Mouse (Mus musculus) midbrain, postnatal 0 days (tissue): ENCODE measurements around the gene Dock8. TPM values are rescaled to one million over a fixed set of nuclear protein-coding genes. Genes with fewer than 3 reads are reported as not detected.

Experiments
- ATAC-seq: fragments of 200-750 bp; cut with Nextera tagmentation; 2 replicates; pipeline ENCODE4 v1.8.0; 2017; ENCODE audit warnings: moderate number of reproducible peaks, mild to moderate bottlenecking, moderate TSS enrichment, moderate library complexity; ENCODE audit not compliant: low FRiP score
- DNase-seq: peaks from one replicate; pipeline ENCODE4 v3.0.0-alpha.2; 2015; ENCODE audit warnings: low spot score
- H3K27ac ChIP-seq: fragments of 300-500 bp; sonication (generic); 2 replicates; pipeline ENCODE4 v1.5.1; 2014; ENCODE audit warnings: low read depth, mild to moderate bottlenecking, low read length, mixed read lengths
- H3K27me3 ChIP-seq: fragments of 300-500 bp; sonication (generic); 2 replicates; pipeline ENCODE4 v1.6.1; 2014; ENCODE audit warnings: low read length, control low read depth, mixed read lengths; ENCODE audit not compliant: insufficient read depth
- H3K36me3 ChIP-seq: fragments of 300-500 bp; sonication (generic); 2 replicates; pipeline ENCODE4 v1.6.1; 2014; ENCODE audit warnings: low read length, control low read depth, mixed read lengths; ENCODE audit not compliant: insufficient read depth
- H3K4me1 ChIP-seq: fragments of 300-500 bp; sonication (generic); 2 replicates; pipeline ENCODE4 v1.6.1; 2014; ENCODE audit warnings: mild to moderate bottlenecking, control low read depth, antibody characterized with exemption, low read length, mixed read lengths; ENCODE audit not compliant: insufficient read depth
- H3K4me2 ChIP-seq: fragments of 300-500 bp; sonication (generic); 2 replicates; pipeline ENCODE4 v1.6.1; 2014; ENCODE audit warnings: low read depth, mild to moderate bottlenecking, low read length, mixed read lengths; ENCODE audit not compliant: poor library complexity, severe bottlenecking
- H3K4me3 ChIP-seq: fragments of 300-500 bp; sonication (generic); 2 replicates; pipeline ENCODE4 v1.5.1; 2014; ENCODE audit warnings: low read depth, mild to moderate bottlenecking, low read length, moderate library complexity
- H3K9ac ChIP-seq: fragments of 300-500 bp; sonication (generic); replicated peaks from 2 replicates; pipeline ENCODE4 v1.6.1; 2014; ENCODE audit warnings: mild to moderate bottlenecking, low read length, moderate library complexity, mixed read lengths; ENCODE audit not compliant: poor library complexity, severe bottlenecking
- H3K9me3 ChIP-seq: fragments of 300-500 bp; sonication (generic); 2 replicates; pipeline ENCODE4 v1.6.1; 2016; ENCODE audit warnings: low read length, control low read depth
- CTCF ChIP-seq: IDR thresholded peaks from 2 replicates; pipeline ENCODE4 v1.5.1; 2016; ENCODE audit warnings: antibody characterized with exemption, mild to moderate bottlenecking
- WGBS: fragments of 180-500 bp; shearing (Covaris S2); extraction: QIAGEN DNeasy Blood & Tissue Kit; methylation state at CpG from one replicate; pipeline ENCODE4 v1.1.7; 2014; 5-methylcytosine and 5-hydroxymethylcytosine counted together
- polyA plus RNA-seq: library from polyadenylated mRNA; unstranded; fragments of >200 nt; fragmentation: Nextera tagmentation; extraction: Ambion mirVana; gene quantifications from 2 replicates; pipeline ENCODE4 v1.2.1, GENCODE M21; 2015
- total RNA-seq: library from RNA; depleted of rRNA; stranded (reverse); fragments of >200 nt; gene quantifications from 2 replicates; pipeline ENCODE4 v1.2.3, GENCODE M21; 2014

Dock8 gene
- total and polyA plus RNA-seq, 2 experiments from 2014 or later, result 0.44 to 0.77 TPM

DNA sequence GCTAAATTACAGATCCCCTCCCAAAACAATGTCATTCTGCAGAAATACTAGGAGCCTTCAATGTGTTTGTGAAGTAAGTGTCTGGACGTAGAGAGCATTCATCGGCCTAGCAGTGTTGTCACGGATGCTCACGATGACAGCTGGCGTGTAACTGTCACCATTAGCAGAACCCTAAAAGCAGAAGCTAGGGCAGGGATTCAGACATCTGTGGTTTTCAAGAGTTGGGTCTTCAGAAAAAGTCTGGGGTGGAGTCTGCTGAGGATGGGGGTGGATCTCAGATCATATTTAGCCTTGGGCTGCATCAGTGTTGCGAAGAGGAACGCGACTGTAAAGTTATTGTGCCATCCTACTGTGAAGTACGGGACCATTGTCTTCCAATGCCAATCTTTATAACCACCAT, 73.2 kb downstream of the Dock8 start:
- DNase-seq, result no peak
- Histone ChIP-seq H3K36me3 (no peaks in the 10 kb centered on the region), H3K4me1 (no peaks in the 10 kb centered on the region), H3K9me3 (no peaks in the 10 kb centered on the region), H3K4me3 (no peak overlapping the region), H3K4me2 (no peak overlapping the region), H3K27me3 (no peaks in the 10 kb centered on the region), H3K9ac (no peak overlapping the region), H3K27ac (no peak overlapping the region)
- whole genome bisulfite sequencing, result 95% methylated on average over 9 of the region's 9 CpGs
- no peak for TF ChIP-seq CTCF
- ATAC-seq, result no peak

GRCm38 (mm10) chr19:25074741-25075140, 75.4 kb downstream of the Dock8 start:
- DNase-seq, result peak; percentile 13
- Histone ChIP-seq H3K9ac (no peak overlapping the region), H3K4me2 (no peak overlapping the region), H3K27me3 (no peaks in the 10 kb centered on the region), H3K9me3 (no peaks in the 10 kb centered on the region), H3K4me1 (no peaks in the 10 kb centered on the region), H3K36me3 (no peaks in the 10 kb centered on the region), H3K27ac (no peak overlapping the region), H3K4me3 (no peak overlapping the region)
- 65% methylated on average over 6 of the region's 6 CpGs for WGBS
- TF ChIP-seq CTCF, result no peak
- ATAC-seq, result no peak

DNA sequence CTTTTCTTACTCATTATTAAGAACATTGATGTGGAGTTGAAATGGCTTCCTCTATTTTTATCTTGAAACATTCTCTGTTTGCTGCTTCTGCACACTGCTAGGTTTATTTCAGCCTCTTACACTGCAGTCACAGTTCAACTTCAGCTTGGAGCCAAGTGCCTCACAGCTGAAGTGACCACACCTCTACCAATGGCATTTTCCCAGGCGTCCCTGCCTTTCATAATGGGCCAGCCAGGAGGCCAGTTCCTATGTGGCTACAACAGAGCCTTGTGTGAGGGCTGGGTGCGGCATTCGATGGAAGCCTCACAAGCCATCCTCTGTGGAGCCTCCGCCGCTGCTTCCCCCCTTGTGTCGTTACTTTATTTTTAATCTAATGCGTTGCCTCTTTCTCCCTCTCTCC, 78.3 kb downstream of the Dock8 start:
- WGBS, result 77% methylated on average over 7 of the region's 7 CpGs
- no peak for TF ChIP-seq CTCF
- no peaks in the 10 kb centered on the region for H3K9me3 ChIP-seq
- ATAC-seq (no peak), DNase-seq (no peak)
- H3K4me1 ChIP-seq, result no peaks in the 10 kb centered on the region
- H3K9ac ChIP-seq, result no peak overlapping the region
- no peak overlapping the region for H3K4me2 ChIP-seq
- H3K27ac ChIP-seq, result no peak overlapping the region
- H3K27me3 ChIP-seq, result no peaks in the 10 kb centered on the region
- no peaks in the 10 kb centered on the region for H3K36me3 ChIP-seq
- H3K4me3 ChIP-seq, result no peak overlapping the region

- ATAC-seq (no peak), DNase-seq (no peak)
- no peaks in the 10 kb centered on the region for H3K36me3 ChIP-seq
- H3K27ac ChIP-seq, result no peak overlapping the region
- H3K4me2 ChIP-seq, result no peak overlapping the region
- no peaks in the 10 kb centered on the region for H3K9me3 ChIP-seq
- no peak overlapping the region for H3K4me3 ChIP-seq
- 89% methylated on average over 8 of the region's 8 CpGs for WGBS
- no peaks in the 10 kb centered on the region for H3K27me3 ChIP-seq
- no peak overlapping the region for H3K9ac ChIP-seq
- no peak for TF ChIP-seq CTCF
- no peaks in the 10 kb centered on the region for H3K4me1 ChIP-seq
Observed at GRCm38 (mm10) chr19:25078130-25078529, 78.8 kb downstream of the Dock8 start.

- no peak overlapping the region for H3K4me2 ChIP-seq
- H3K9me3 ChIP-seq, result no peaks in the 10 kb centered on the region
- H3K27ac ChIP-seq, result no peak overlapping the region
- H3K9ac ChIP-seq, result no peak overlapping the region
- H3K4me3 ChIP-seq, result no peak overlapping the region
- 87% methylated on average over 5 of the region's 5 CpGs for WGBS
- ATAC-seq, result no peak
- no peaks in the 10 kb centered on the region for H3K36me3 ChIP-seq
- DNase-seq, result no peak
- H3K27me3 ChIP-seq, result no peaks in the 10 kb centered on the region
- no peak for TF ChIP-seq CTCF
- no peaks in the 10 kb centered on the region for H3K4me1 ChIP-seq
Observed at GRCm38 (mm10) chr19:25080166-25080565, 80.8 kb downstream of the Dock8 start.

DNA sequence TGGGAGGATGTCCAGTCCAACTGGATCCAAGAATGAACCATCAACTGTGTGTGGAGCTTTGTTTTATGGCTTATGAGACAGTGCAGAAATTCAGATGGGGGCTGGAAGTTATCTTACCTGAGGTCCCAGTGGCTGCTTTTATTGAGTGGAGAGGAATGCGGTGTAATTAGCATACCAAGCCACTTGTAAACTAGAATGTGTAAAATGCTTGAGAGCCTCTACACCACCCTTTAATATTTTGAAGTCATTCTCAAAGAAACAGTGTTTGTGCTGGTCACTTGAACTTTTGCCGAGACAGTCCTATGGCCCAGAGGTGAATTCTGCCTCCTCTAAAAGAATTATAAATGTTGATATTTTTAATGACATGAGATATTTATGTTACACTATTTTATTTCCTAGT, 83.5 kb downstream of the Dock8 start:
- TF ChIP-seq CTCF, result no peak
- 93% methylated on average over 2 of the region's 2 CpGs for WGBS
- Histone ChIP-seq H3K9me3 (no peaks in the 10 kb centered on the region), H3K9ac (no peak overlapping the region), H3K4me2 (no peak overlapping the region), H3K27me3 (no peaks in the 10 kb centered on the region), H3K4me3 (no peak overlapping the region), H3K36me3 (no peaks in the 10 kb centered on the region), H3K4me1 (no peaks in the 10 kb centered on the region), H3K27ac (no peak overlapping the region)
- DNase-seq, result no peak
- ATAC-seq, result no peak
